Mouse (Mus musculus) kidney, postnatal 0 days (tissue): ENCODE data around the gene Elmod3. TPM values are rescaled to one million over a fixed set of nuclear protein-coding genes. Genes with fewer than 3 reads are reported as not detected.

Source experiments
- ATAC-seq: fragments of 200-750 bp; cut with Nextera tagmentation; replicated peaks from 2 replicates; pipeline ENCODE4 v1.8.0; 2017; ENCODE audit warnings: low read depth, moderate number of reproducible peaks, moderate TSS enrichment, moderate library complexity; ENCODE audit not compliant: low FRiP score
- DNase-seq: peaks from one replicate; pipeline ENCODE4 v3.0.0-alpha.2; 2016; ENCODE audit warnings: low spot score
- H3K27ac ChIP-seq: fragments of 300-500 bp; sonication (generic); 2 replicates; pipeline ENCODE4 v1.5.1; 2014; ENCODE audit warnings: mild to moderate bottlenecking
- H3K27me3 ChIP-seq: fragments of 300-500 bp; sonication (generic); 2 replicates; pipeline ENCODE4 v1.6.1; 2014; ENCODE audit warnings: low read length, mixed read lengths; ENCODE audit not compliant: insufficient read depth
- H3K36me3 ChIP-seq: fragments of 300-500 bp; sonication (generic); 2 replicates; pipeline ENCODE4 v1.6.1; 2014; ENCODE audit warnings: low read length, mixed read lengths; ENCODE audit not compliant: insufficient read depth
- H3K4me1 ChIP-seq: fragments of 300-500 bp; sonication (generic); replicated peaks from 2 replicates; pipeline ENCODE4 v1.6.1; 2014; ENCODE audit warnings: antibody characterized with exemption, low read length, mixed read lengths; ENCODE audit not compliant: insufficient read depth
- H3K4me2 ChIP-seq: fragments of 300-500 bp; sonication (generic); 2 replicates; pipeline ENCODE4 v1.6.1; 2014; ENCODE audit warnings: mild to moderate bottlenecking, low read length, moderate library complexity, mixed read lengths
- H3K4me3 ChIP-seq: fragments of 300-500 bp; sonication (generic); replicated peaks from 2 replicates; pipeline ENCODE4 v1.5.1; 2014; ENCODE audit warnings: low read depth, low read length
- H3K9ac ChIP-seq: fragments of 300-500 bp; sonication (generic); 2 replicates; pipeline ENCODE4 v1.6.1; 2014; ENCODE audit warnings: low read depth, low read length
- H3K9me3 ChIP-seq: fragments of 300-500 bp; sonication (generic); replicated peaks from 2 replicates; pipeline ENCODE4 v1.6.1; 2016; ENCODE audit warnings: low read length, inconsistent platforms, mixed read lengths
- CTCF ChIP-seq: IDR thresholded peaks from 2 replicates; pipeline ENCODE4 v1.5.1; 2016; ENCODE audit warnings: antibody characterized with exemption, low read depth, mild to moderate bottlenecking, moderate library complexity
- WGBS: fragments of 180-500 bp; shearing (Covaris S2); extraction: QIAGEN DNeasy Blood & Tissue Kit; methylation state at CpG from one replicate; pipeline ENCODE4 v1.1.7; 2014; 5-methylcytosine and 5-hydroxymethylcytosine counted together
- polyA plus RNA-seq: library from polyadenylated mRNA; unstranded; fragments of >200 nt; fragmentation: Nextera tagmentation; extraction: Ambion mirVana; gene quantifications from 2 replicates; pipeline ENCODE4 v1.2.1, GENCODE M21; 2015

Gene Elmod3
- polyA plus RNA-seq, 1 experiment from 2014 or later = 16.2 TPM

- Histone ChIP-seq H3K27me3 (no peaks in the 10 kb centered on the region), H3K27ac (peak overlapping the region; percentile 27; the same call in 1 of the 2 replicates), H3K4me2 (no peak overlapping the region), H3K9me3 (no peaks in the 10 kb centered on the region), H3K9ac (no peak overlapping the region), H3K4me1 (no peaks in the 10 kb centered on the region), H3K36me3 (peaks cover 17% of the 10 kb centered on the region; the same call in 1 of the 2 replicates), H3K4me3 (no peak overlapping the region)
- DNase-seq (peak; percentile 93), ATAC-seq (peak; percentile 88)
- WGBS = 30% methylated on average over 12 of the region's 12 CpGs
- TF ChIP-seq CTCF = peak; percentile 83
Measured at GRCm38 (mm10) chr6:72635760-72636431, 37.7 kb upstream of the Elmod3 start.

GRCm38 (mm10) chr6:72634311-72634710, 36.1 kb upstream of the Elmod3 start:
- Histone ChIP-seq H3K9me3 (no peaks in the 10 kb centered on the region), H3K4me2 (no peak overlapping the region), H3K36me3 (peaks cover 27% of the 10 kb centered on the region), H3K27ac (no peak overlapping the region), H3K9ac (no peak overlapping the region), H3K4me3 (no peak overlapping the region), H3K27me3 (no peaks in the 10 kb centered on the region), H3K4me1 (no peaks in the 10 kb centered on the region)
- WGBS = 38% methylated on average over 10 of the region's 10 CpGs
- TF ChIP-seq CTCF = no peak
- ATAC-seq = no peak
- no peak for DNase-seq

- ATAC-seq (no peak), DNase-seq (no peak)
- no peaks in the 10 kb centered on the region for H3K4me1 ChIP-seq
- no peak overlapping the region for H3K9ac ChIP-seq
- H3K36me3 ChIP-seq = peaks cover 40% of the 10 kb centered on the region
- H3K4me2 ChIP-seq = no peak overlapping the region
- H3K27ac ChIP-seq = no peak overlapping the region
- H3K9me3 ChIP-seq = no peaks in the 10 kb centered on the region
- WGBS = 60% methylated on average over 6 of the region's 6 CpGs
- H3K4me3 ChIP-seq = no peak overlapping the region
- no peaks in the 10 kb centered on the region for H3K27me3 ChIP-seq
- no peak for TF ChIP-seq CTCF
Measured at GRCm38 (mm10) chr6:72631700-72632099, 33.5 kb upstream of the Elmod3 start.

GRCm38 (mm10) chr6:72630961-72631360, 32.7 kb upstream of the Elmod3 start:
- 81% methylated on average over 14 of the region's 14 CpGs for WGBS
- ATAC-seq (no peak), DNase-seq (no peak)
- no peak for TF ChIP-seq CTCF
- Histone ChIP-seq H3K27ac (no peak overlapping the region; the same call in 1 of the 2 replicates), H3K4me1 (no peaks in the 10 kb centered on the region), H3K9me3 (no peaks in the 10 kb centered on the region), H3K9ac (no peak overlapping the region), H3K4me3 (no peak overlapping the region), H3K4me2 (no peak overlapping the region), H3K36me3 (peaks cover 47% of the 10 kb centered on the region), H3K27me3 (no peaks in the 10 kb centered on the region)

GRCm38 (mm10) chr6:72630370-72630769, 32.2 kb upstream of the Elmod3 start:
- Histone ChIP-seq H3K9me3 (no peaks in the 10 kb centered on the region), H3K36me3 (peaks cover 47% of the 10 kb centered on the region), H3K27me3 (no peaks in the 10 kb centered on the region), H3K4me2 (no peak overlapping the region), H3K9ac (no peak overlapping the region), H3K4me3 (no peak overlapping the region), H3K4me1 (no peaks in the 10 kb centered on the region), H3K27ac (no peak overlapping the region)
- WGBS = 84% methylated on average over 2 of the region's 2 CpGs
- no peak for ATAC-seq
- no peak for DNase-seq
- no peak for TF ChIP-seq CTCF

- peak; percentile 52 for DNase-seq
- WGBS = 47% methylated on average over 16 of the region's 16 CpGs
- peak; percentile 88 for ATAC-seq
- H3K27me3 ChIP-seq = no peaks in the 10 kb centered on the region
- no peaks in the 10 kb centered on the region for H3K4me1 ChIP-seq
- H3K4me2 ChIP-seq = no peak overlapping the region
- TF ChIP-seq CTCF = no peak
- H3K36me3 ChIP-seq = peaks cover 39% of the 10 kb centered on the region
- H3K9me3 ChIP-seq = no peaks in the 10 kb centered on the region
- H3K9ac ChIP-seq = peak overlapping the region; percentile 35; the same call in 1 of the 2 replicates
- H3K27ac ChIP-seq = peak overlapping the region; percentile 71
- no peak overlapping the region for H3K4me3 ChIP-seq
Measured at GRCm38 (mm10) chr6:72627276-72627675, 29.1 kb upstream of the Elmod3 start.

- Histone ChIP-seq H3K36me3 (peaks cover 31% of the 10 kb centered on the region), H3K9me3 (no peaks in the 10 kb centered on the region)
Measured at GRCm38 (mm10) chr6:72626391-72626790, 28.2 kb upstream of the Elmod3 start.

More at GRCm38 (mm10) chr6:72626391-72626790, 28.2 kb upstream of the Elmod3 start:
- ATAC-seq (no peak), DNase-seq (no peak)
- Histone ChIP-seq H3K4me3 (no peak overlapping the region), H3K9ac (no peak overlapping the region), H3K4me2 (no peak overlapping the region), H3K27me3 (no peaks in the 10 kb centered on the region), H3K27ac (0 out of 2 replicates have a peak overlapping the region, but pooled peaks have one; percentile 71), H3K4me1 (no peaks in the 10 kb centered on the region)
- 78% methylated on average over 7 of the region's 7 CpGs for WGBS
- TF ChIP-seq CTCF = no peak
